Mouse (Mus musculus) CD8-positive naive resting alpha-beta T cell, adult 2 months (primary cell): ENCODE measurements at regions not wholly inside any gene's neighbourhood (a gene's known extent, or its start where the extent isn't known, plus 50 kb on each side); places are given as distances from the start of the nearest gene placed in this dataset.

Experiments
- DNase-seq, 2 experiments: peaks; one replicate each; pipeline ENCODE4 v3.0.0; 2022; ENCODE audit warnings: low read depth in 2 of 2, low spot score in 2 of 2

- no peak for DNase-seq
Measured at GRCm38 (mm10) chr10:117542351-117542750, 86.9 kb upstream of the Cpm start.

DNA sequence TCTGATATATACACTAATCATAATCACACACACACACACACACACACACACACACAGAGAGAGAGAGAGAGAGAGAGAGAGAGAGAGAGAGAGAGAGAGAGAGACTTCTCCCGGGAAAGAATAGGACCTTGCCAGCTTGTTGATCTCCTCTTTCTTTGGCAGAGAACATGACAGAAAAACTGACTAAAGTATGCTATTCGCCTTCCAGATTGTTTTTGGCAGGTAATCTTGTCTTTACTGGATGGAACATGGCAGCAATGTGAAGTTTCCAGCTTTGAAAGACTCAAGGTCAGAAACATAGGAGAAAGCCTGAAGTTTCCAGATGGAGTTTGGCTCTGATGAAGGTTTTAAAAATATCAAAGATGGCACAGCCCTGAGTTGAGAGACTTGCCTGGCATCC is 87.8 kb upstream of the Cpm start:
- no peak for DNase-seq

GRCm38 (mm10) chr10:117540747-117541398 is 88.4 kb upstream of the Cpm start:
- no peak for DNase-seq

GRCm38 (mm10) chr10:117540112-117540594 is 89.1 kb upstream of the Cpm start:
- DNase-seq = no peak

GRCm38 (mm10) chr10:117539532-117539931 is 89.8 kb upstream of the Cpm start:
- no peak for DNase-seq

DNA sequence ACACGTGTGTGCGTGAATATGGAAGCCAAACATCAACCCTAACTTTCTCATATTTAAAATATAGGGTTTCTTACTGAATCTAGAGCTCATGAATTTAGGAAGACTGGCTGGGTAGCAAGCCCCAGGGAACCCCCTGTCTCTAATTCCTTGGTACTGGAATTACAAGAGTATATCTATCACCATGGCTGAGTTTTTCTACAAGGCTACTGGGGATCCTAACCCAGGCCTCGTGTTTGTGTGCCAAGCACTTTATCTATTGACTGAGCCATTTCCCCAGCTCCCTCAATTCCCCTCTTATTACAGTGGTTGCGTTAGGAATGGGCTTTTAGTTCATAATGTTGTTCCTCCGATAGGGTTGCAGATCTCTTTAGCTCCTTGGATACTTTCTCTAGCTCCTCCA is 90.6 kb upstream of the Cpm start:
- DNase-seq = no peak

- no peak for DNase-seq
Measured at GRCm38 (mm10) chr10:117536769-117537599, 92.3 kb upstream of the Cpm start.

DNA sequence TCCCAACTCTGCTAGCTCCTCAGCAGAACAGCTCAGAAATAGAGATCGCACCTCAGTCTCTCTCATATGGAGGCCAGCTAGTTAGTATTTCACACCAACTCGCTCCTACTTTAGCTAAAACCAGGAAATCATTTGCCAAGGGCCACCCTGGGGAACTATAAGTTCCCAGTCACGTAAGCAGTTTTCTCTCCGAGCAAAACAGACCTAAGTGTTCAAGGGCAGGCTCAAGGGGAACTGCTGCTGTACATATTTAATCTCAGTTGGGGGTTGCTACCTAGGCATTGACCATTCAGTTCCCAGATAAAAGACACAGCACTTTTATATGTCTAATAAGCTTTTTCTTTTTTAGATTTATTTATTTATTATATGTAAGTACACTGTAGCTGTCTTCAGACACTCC is 93.5 kb upstream of the Cpm start:
- DNase-seq = no peak

- DNase-seq = no peak
Measured at GRCm38 (mm10) chr10:117534992-117535719, 94.1 kb upstream of the Cpm start.

DNA sequence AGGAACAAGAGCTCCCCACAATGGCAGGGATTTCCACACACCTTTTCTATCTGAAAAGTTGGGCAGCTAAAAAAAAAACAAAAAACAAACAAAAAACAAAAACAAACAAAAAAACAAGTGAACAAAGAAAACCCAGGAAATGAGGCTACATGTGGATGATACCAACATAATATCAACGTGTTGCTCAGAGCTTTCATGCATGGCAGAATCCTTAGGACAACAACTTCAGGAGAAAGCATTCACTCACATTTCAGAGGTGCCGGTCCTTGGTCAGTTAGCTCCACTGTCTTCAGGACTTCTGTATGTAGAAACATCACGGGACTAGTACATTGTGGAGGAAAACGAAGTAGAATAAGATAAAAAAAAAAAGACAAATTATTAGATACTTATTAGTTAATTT is 94.8 kb upstream of the Cpm start:
- DNase-seq = no peak

- DNase-seq = no peak
Measured at GRCm38 (mm10) chr10:117533541-117534386, 95.5 kb upstream of the Cpm start.

GRCm38 (mm10) chr10:117532750-117533540 is 96.4 kb upstream of the Cpm start:
- DNase-seq = no peak

- DNase-seq = no peak
Measured at GRCm38 (mm10) chr10:117531798-117532747, 97.2 kb upstream of the Cpm start.

GRCm38 (mm10) chr10:117530859-117531602 is 98.3 kb upstream of the Cpm start:
- no peak for DNase-seq

GRCm38 (mm10) chr10:117530007-117530858 is 99.1 kb upstream of the Cpm start:
- DNase-seq = no peak

DNA sequence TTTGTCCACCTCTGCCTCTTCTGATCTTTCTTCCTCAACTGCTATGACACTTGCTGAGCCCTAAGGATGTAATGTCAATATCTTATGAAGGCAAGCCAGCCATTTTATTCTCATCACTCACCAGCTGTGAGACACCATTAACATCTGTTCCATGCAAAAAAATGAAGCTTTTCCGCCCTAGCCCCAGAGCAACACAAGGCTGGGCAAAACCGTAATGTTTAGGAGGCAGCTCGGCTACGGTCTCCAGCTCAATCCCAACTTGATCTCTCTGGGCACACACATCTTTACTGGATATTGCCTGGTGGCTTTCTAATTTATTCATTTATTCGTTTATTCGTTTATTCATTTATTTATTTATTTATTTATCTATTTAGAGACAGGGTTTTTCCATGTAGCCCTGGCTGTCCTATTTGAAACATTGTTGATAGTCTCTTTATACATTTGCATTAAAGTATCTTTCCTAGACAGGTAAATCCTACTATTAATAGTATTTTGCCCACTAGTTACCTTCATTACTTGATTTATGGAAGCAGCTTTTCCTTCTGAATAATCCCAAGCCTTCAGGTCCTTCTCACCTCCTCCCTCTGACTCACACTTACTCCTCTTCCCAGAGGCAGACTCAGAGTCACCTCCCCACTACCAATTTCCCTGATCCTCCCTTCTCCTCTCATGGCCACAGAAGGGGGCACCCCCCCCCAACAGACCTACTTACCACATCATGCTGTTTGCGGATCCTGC is 99.9 kb upstream of the Cpm start:
- DNase-seq = no peak
